Mouse (Mus musculus) liver, embryonic 14.5 days (tissue): ENCODE results near the gene Gamt.

Source experiments
- CTCF ChIP-seq: IDR thresholded peaks from 2 replicates; pipeline ENCODE4 v1.5.1; 2016; ENCODE audit warnings: antibody characterized with exemption, low read depth, control low read depth
- EP300 ChIP-seq: IDR thresholded peaks from 2 replicates; pipeline ENCODE4 v1.6.1; 2016; ENCODE audit warnings: antibody characterized with exemption, low read depth

- TF ChIP-seq CTCF: no peak
- TF ChIP-seq EP300: no peak
These were observed 40.7 kb upstream of the Gamt start for GRCm38 (mm10) chr10:80301256-80302081.
